Mouse (Mus musculus) embryo, embryonic 10 days (tissue): ENCODE measurements around the gene Agpat4.
A peak's percentile ranks its signal among the peaks of the same experiment; 100 is the strongest.
"Not testable (repeated sequence)": the region's sequence is repeated elsewhere in the genome, so short reads cannot be mapped to it uniquely, and the experiment has no call there.

Experiments
- DNase-seq: peaks from one replicate; pipeline ENCODE4 v3.0.0-alpha.2; 2015; ENCODE audit warnings: low spot score

The Agpat4 gene

GRCm38 (mm10) chr17:12195137-12195536, 76.6 kb downstream of the Agpat4 start:
- peak; percentile 49 for DNase-seq

- peak; percentile 35 for DNase-seq
Observed at GRCm38 (mm10) chr17:12195604-12196003, 77.1 kb downstream of the Agpat4 start.

GRCm38 (mm10) chr17:12199933-12200332, 81.4 kb downstream of the Agpat4 start:
- no peak for DNase-seq

- no peak for DNase-seq
Observed at GRCm38 (mm10) chr17:12201086-12201485, 82.6 kb downstream of the Agpat4 start.

- DNase-seq: peak; percentile 43
Observed at GRCm38 (mm10) chr17:12203414-12203897, 85.0 kb downstream of the Agpat4 start.

- DNase-seq: no peak
Observed at GRCm38 (mm10) chr17:12204246-12204645, 85.7 kb downstream of the Agpat4 start.

- DNase-seq: no peak
Observed at GRCm38 (mm10) chr17:12204689-12205014, 86.1 kb downstream of the Agpat4 start.

- no peak for DNase-seq
Observed at GRCm38 (mm10) chr17:12205015-12205693, 86.7 kb downstream of the Agpat4 start.

GRCm38 (mm10) chr17:12205694-12206075, 87.2 kb downstream of the Agpat4 start:
- DNase-seq: no peak

- no peak for DNase-seq
Observed at GRCm38 (mm10) chr17:12206248-12206647, 87.7 kb downstream of the Agpat4 start.

GRCm38 (mm10) chr17:12207022-12207548, 88.6 kb downstream of the Agpat4 start:
- DNase-seq: no peak

GRCm38 (mm10) chr17:12209481-12209880, 91.0 kb downstream of the Agpat4 start:
- DNase-seq: no peak

GRCm38 (mm10) chr17:12210544-12211132, 92.1 kb downstream of the Agpat4 start:
- DNase-seq: peak; percentile 93

GRCm38 (mm10) chr17:12211890-12212289, 93.4 kb downstream of the Agpat4 start:
- DNase-seq: no peak

- DNase-seq: no peak
Observed at GRCm38 (mm10) chr17:12212341-12212740, 93.8 kb downstream of the Agpat4 start.

GRCm38 (mm10) chr17:12213430-12213829, 94.9 kb downstream of the Agpat4 start:
- DNase-seq: no peak

- no peak for DNase-seq
Observed at GRCm38 (mm10) chr17:12216224-12216623, 97.7 kb downstream of the Agpat4 start.

GRCm38 (mm10) chr17:12221926-12222325, 103.4 kb downstream of the Agpat4 start:
- no peak for DNase-seq

- no peak for DNase-seq
Observed at GRCm38 (mm10) chr17:12223682-12224081, 105.2 kb downstream of the Agpat4 start.

- no peak for DNase-seq
Observed at GRCm38 (mm10) chr17:12224145-12224544, 105.6 kb downstream of the Agpat4 start.

GRCm38 (mm10) chr17:12224551-12224950, 106.0 kb downstream of the Agpat4 start:
- DNase-seq: not testable (repeated sequence)

- DNase-seq: no peak
Observed at GRCm38 (mm10) chr17:12225227-12225626, 106.7 kb downstream of the Agpat4 start.

- DNase-seq: peak; percentile 82
Observed at GRCm38 (mm10) chr17:12226551-12226950, 108.0 kb downstream of the Agpat4 start.

- DNase-seq: no peak
Observed at GRCm38 (mm10) chr17:12228001-12228400, 109.5 kb downstream of the Agpat4 start.
